Mouse (Mus musculus) small intestine, adult 2 months (tissue): ENCODE measurements around the gene Plk2.

ENCODE experiments used
- CTCF ChIP-seq: fragments of 200-500 bp; IDR thresholded peaks from 2 replicates; pipeline ENCODE4 v1.5.1; 2012; ENCODE audit warnings: low read depth, mild to moderate bottlenecking, control low read depth, inconsistent platforms, low read length, moderate library complexity, mixed read lengths; ENCODE audit not compliant: insufficient replicate concordance, insufficient read length; ENCODE audit errors: extremely low read depth
- POLR2A ChIP-seq: fragments of 200-500 bp; IDR thresholded peaks from 2 replicates; pipeline ENCODE4 v1.6.1; 2012; ENCODE audit warnings: low read depth, mild to moderate bottlenecking, control low read depth, inconsistent platforms, low read length, moderate library complexity

DNA sequence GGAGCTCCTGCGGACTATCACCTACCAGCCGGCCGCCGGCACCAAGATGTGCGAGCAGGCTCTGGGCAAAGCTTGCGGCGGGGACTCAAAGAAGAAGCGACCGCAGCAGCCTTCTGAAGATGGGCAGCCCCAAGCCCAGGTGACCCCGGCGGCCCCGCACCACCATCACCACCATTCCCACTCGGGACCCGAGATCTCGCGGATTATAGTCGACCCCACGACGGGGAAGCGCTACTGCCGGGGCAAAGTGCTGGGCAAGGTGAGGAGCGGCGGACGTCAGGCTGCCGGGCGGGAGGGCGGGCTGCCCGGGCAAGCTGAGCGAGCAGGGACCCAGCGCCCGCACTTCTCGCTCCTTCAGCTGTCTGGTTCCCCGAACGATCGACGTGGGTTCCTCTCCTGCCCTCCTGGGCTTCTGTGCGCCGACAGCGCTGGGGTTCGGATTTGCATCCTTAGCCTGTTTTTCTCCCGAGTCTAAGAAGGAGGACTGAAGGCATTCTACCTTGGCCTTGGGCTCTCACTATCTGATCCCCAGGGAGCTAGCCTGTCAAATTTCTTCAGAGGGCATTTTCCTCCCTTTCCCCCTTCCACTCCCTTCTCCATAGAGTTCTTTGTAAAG lies 441 bp downstream of the Plk2 start:
- no peak for TF ChIP-seq CTCF
- no peak for TF ChIP-seq POLR2A
